Mouse (Mus musculus) spleen, embryonic (tissue): ENCODE measurements around the gene Slc5a5.

ENCODE experiments used
- CTCF ChIA-PET: fragments of 350-600 bp; sonication (Branson Sonifier 250); formaldehyde crosslinking; loops from one replicate; lab custom pipeline; 2022; lab: Charles Lee

Gene Slc5a5

DNA sequence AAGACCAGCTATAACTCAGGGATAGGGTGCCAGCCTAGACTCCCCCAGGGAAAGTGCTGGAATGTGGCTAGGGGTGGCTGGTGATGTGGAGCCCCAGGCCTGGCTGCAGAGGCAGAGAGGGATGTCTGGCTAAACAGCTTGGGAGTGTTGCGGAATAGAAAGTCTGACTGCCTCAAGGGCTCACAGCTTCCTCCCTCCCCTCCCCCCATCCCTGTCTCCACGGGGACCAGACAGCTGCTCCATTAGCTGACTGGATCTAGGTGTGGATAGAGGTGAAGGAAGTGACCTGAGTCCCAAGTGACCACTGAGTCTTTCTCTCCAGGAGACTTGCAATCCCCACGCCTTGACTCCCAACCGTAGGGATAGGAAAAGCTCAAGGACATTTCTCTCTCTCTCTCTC lies 10.6 kb upstream of the Slc5a5 start:
- CTCF ChIA-PET: no interaction called here

DNA sequence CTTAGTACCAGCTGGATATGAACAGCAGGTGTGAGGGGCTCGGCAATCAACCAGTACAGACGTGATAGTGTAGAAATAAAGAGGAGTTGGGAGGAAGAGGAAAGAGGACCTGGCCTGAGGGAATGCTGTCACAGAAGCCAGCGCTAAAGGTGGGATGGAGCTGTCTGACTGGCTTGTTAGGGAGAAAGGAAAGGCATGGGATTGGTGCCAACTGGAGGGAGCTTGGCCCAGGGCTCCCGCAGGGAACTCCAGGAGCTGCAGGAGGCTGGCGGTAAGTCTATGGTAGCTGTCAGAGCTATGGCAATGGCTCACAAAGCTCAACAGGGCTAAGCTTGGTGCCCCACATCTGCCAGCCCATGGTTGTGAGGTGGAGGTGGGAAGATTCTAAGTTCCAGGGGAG lies 9.7 kb upstream of the Slc5a5 start:
- CTCF ChIA-PET: interaction anchor here (1.0 kb wide), 1 partner anchor 693 kb away, joined by 4 read pairs; no protein-coding TSS in a partner anchor

DNA sequence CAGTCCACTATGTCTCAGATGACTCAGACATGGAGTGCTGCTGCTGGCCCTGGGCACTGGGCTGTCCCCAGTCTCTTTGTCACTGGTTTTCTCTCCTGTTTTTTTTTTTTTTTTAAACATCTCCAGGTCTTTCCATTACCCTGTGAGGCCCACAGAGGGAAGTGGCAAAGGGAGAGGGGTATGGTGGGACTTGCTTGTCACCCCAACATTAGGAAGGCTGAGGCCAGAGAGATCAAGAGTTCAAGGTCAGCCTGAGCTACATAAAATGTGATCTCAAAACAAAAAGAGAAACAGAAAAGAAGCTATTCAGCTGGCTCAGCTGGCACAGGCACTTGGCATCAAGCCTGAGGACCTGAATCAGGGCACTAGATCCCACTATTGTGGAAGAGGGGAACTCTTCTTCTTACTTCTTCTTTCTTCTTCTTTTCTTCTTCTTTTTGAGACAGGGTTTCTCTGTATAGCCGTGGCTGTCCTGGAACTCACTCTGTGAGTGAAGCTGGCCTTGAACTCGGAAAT lies 8.4 kb upstream of the Slc5a5 start:
- CTCF ChIA-PET: no interaction called here

DNA sequence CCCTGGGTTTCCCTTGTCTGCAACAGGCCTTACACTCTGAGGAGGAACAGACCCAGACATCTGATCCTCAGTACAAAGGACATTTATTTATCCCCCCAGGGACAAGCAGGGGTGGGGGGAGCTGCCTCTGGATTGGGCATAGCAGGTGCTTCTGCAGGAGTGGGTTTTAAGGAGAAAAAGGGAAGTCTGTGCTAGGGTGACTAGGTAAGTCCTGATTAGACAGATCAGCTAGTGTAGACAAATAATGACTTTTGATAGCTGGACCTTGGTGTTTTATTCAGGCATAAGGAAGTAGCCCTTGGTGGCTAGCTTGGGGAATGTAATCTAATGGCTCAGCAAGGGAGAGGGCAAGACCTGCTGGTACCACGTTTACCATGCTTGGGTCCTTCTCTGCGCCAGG lies 6.7 kb upstream of the Slc5a5 start:
- CTCF ChIA-PET: no interaction called here

DNA sequence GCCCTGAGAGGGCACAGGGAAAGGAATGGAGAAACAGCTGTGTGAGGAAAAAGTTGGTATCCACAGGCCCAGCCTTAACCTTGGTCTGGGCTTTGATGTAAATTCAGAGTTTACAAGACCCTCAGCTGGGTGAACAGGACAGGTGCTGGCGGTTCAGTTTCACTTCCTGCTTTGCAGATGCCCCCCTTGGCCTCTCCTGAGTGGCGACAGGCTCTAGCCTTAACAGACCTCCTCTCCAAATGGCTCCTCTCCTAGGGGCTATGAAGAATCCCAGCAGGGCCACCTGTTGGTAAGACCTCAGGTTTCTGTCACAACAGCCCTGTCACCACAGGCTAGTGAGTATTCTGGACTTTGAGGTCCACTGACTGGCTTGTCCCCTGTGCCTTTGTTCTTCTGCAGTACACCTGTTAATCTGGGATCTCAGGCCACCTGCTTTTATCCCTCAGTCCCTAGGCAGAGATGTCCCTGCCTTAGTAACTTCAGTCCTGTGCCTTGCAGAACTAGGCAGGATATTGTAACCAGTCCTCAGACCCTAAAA lies 6.2 kb upstream of the Slc5a5 start:
- CTCF ChIA-PET: no interaction called here

DNA sequence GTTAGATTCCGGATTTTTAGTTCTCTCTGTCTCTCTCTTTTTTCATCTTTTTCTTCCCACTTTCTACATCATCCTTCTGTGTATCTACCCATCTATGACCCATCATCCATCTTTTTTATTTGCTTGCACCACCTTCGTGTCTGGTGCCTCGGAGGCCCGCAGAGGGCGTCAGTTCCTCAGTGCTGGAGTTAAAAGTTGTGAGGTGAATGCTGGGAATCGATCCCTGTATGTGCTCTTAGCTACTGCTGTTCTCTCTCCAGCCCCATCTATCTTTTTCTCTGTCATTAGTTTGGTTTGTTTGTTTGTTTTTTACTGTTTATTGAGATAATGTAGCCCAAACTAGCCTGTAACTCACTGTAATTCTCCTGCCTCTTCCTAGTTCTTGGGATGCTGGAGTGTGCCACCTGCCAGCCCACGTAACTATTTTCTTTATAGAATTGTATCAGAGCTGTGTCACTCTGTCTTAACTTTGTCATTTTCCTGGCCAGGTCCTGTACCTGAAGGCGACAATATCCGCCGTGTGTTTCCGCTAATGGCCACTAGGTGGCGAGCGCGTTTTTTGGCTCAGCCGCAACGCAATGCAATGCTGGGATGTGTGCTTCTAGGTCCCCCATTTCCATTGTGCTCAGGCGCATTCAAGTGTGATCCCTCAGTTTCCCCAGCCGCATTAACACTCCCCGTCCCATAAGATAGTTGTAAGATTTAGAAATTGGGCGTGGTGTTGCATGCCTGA lies 5.3 kb upstream of the Slc5a5 start:
- CTCF ChIA-PET: no interaction called here

DNA sequence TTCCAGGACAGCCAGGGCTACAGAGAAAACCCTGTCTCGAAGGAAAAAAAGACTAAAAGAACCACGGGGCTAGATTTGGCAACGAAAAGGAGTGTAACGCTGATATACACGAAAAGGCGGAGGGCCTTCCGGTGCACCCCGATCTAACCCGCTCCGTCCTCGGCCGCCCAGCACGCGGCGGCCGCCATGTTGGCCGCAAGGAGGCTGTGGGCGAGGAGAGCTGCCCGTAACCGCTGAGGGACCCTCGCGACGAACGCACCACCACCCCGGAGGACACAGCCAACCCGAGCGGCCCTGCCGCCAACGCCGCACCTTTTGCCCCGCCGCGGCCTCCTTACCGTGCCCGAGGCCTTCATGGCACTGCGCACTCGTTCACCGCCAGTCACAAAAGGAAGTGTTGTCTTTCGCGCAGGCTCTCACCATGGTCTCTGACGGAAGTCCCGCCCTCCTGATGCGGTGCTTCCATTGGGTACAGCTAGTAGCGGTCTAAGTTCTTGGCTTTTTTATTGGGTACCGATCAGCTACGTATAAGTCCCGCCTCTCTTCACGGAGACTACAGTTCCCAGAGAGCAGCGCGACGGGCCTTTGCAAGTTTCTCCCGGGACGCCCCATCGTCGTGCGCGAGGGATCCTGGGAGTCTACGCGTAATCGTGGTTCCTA lies 4.6 kb upstream of the Slc5a5 start, which contains the start of gene Rpl18a:
Rpl18a (minus strand) TSS at position 392 of the 660 bp plus-strand sequence.
- CTCF ChIA-PET: interaction anchor here (1.0 kb wide), 1 partner anchor 21 kb away, joined by 3 read pairs; no protein-coding TSS in a partner anchor

DNA sequence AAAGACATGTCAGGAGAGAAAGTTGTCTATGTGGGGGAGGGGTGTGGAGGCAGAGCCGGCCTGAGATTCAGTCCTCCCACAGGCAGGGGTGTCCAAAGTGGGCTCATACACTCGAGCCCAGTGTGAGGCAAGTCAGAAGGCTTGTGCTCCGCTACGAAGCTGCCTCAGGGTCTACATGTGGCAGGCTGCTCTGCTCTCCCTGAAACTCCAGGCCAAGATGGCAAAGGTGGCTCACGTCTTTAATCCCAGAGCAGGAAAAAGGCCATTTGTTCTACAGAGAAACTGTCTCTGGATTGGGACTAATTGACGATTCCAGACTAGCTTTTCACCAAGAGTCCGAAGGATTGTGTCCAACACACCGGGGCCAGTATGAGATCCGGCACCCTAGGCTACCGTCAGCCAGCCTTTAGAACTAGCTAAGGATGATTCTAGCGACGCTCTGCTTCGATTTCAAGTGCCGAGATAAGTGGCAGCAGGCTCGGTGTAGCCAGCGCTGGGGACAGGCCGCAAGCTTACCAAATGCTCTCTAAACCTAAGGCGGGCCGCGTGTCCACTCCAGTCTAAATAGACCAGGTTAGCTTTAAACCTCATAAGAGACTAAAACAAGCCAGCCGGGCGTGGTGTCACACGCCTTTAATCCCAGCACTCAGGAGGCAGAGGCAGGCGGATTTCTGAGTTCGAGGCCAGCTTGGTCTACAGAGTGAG lies 3.9 kb upstream of the Slc5a5 start:
- CTCF ChIA-PET: interaction anchor here (1.0 kb wide), 1 partner anchor 20 kb away, joined by 3 read pairs; no protein-coding TSS in a partner anchor

DNA sequence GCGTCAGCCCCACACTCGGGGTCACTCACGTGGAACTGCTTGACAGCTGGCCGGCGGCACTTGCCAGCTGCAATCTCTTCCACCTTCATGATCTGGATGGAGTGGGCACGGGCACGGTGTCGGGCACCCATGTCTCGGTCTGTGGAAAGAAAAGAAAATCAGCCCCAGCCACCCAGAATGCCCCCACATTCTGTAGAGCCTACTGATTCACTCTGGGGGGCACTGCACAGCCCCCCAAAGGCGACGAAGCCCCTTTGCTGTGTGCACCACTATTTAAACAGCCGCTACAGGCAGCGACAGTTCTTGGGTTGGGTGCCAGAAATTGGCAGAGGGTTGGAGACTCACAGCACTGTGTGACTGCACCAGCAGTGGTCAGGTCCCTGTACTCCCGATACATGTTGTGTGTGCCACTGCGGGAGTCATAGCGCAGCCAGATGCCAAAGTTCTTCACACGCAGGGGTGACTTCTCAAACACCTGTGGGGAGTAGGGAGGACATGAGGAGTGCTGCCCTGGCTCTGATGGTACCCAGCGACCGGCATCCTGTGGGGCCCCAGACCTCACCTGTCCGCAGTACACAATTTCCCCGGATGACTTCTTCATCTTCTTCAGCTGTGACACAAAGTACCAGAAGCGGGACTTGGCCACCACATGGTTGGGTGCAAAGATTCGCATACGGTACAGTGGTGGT lies 3.2 kb upstream of the Slc5a5 start:
- CTCF ChIA-PET: interaction anchor here (1.0 kb wide), 1 partner anchor 19 kb away, joined by 3 read pairs; no protein-coding TSS in a partner anchor

DNA sequence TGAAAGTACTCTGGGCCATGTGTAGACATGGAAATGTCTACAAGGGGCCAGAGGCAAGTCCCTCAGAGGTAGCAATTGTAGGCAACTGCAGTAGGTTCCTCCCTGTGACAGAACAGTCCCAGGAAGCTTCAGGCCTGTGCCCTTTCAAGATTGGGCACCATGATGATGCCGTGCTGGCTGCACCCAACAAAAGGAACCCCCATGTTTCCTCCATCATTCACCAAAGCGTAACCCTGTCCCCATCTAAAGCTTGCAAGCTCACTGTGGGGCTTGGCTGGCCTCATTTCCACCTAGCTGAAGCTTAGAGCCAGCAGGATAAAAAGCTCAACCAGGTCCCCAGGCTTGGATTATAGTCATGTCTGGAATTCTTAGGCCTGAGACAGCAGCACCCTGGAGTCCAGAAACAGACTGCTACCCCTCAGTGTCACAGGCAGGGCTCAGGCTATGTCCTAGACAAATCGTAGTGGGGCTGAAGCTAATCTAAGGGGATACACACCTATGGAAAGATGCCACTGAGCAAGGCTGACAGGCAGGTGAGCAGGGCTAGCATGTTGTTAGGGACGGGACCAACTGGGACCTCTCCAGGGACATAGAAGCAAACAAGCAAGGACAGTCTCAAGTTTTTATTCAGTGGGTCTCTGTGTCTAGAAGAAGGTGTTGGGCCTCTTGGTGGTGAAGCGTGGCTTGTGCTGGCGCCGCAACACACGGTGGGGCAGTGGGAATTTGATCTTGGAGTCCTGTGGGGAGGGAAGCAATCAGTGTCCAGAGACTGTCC lies 2.4 kb upstream of the Slc5a5 start:
- CTCF ChIA-PET: no interaction called here

DNA sequence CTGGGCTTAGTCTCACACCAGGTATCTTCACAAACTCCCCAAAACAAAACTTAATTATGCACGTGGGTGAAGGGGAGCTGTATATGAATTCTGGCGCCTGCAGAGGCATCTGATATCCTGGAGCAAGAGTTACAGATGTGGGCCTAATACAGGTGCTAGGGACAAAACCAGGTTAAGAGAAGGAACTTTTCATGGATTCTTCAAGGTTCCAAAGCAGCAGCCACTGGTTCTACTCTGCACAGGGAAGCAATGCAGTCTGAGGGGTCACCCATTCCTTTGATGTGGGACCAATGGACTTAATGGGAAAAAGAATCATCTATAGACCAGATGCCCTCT lies 1.8 kb upstream of the Slc5a5 start:
- CTCF ChIA-PET: no interaction called here

DNA sequence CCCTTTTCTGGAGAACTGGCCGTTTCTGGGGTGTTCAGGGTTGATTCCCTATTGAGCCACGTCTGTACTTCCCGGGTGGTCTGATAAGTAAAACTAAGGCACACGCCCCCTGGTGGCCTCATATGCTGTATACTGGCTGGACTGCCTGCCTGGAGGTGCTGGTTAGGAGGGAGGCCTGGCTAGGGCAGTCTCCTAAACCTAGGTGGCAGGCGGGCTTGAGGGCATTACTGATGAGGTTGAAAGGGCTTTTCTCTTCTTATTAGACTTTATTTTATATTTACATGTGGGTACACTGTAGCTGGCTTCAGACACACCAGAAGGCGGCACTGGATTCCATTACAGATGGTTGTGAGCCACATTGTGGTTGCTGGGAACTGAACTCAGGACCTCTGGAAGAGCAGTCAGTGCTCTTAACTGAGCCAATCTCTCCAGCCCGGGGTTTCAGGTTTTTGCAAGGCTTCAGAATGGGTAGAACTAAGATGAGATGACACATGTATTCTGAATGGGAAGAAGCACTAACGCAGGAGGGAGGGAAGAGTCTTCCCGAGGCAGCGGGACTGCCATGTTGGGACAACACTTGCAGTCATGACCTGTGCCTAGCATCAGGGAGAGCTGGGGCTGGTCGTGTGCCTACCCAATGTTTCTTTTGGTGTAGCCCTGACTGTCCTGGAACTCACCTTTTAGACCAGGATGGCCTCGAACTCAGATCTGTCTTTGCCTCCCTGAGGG lies 1.3 kb upstream of the Slc5a5 start:
- CTCF ChIA-PET: interaction anchor here (1.2 kb wide), 1 partner anchor 11 kb away, joined by 3 read pairs; no protein-coding TSS in a partner anchor

DNA sequence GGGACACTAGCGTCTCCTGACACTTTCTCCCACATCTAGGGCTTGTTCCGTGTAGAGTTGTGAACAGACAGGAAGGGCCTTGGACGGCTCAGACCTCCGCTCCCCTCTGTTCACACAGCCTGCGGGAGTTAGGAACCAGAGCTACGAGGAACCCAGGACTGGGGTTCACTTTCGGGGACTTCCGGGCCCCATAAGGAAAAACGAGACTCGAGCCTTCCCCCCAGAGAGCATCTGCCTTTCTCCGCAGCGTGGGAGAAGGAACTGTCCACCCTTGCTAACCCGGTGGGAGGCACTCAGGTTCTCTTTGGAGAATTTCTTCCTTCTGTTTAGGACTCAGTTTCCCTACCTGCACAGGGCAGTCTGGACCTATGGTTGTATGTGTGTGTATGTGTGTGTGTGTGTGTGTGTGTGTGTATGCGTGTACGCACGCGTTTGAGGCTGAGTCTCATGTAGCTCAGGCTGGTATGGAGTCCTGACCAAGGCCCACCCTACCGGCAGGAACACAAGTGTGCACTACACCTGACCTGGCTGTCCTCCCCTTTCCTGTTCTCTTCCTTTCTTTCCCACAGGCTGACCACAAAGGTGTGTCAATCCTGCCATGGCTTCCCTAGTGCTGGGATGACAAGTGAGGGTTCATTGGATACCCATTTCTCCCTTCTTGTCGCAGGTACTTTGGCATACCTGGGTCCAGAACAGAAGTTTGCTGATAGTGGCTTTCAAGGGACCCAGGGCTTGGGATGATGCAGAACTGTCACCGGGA lies 519 bp upstream of the Slc5a5 start:
- CTCF ChIA-PET: interaction anchor here (1.2 kb wide), 1 partner anchor 10 kb away, joined by 3 read pairs; no protein-coding TSS in a partner anchor

DNA sequence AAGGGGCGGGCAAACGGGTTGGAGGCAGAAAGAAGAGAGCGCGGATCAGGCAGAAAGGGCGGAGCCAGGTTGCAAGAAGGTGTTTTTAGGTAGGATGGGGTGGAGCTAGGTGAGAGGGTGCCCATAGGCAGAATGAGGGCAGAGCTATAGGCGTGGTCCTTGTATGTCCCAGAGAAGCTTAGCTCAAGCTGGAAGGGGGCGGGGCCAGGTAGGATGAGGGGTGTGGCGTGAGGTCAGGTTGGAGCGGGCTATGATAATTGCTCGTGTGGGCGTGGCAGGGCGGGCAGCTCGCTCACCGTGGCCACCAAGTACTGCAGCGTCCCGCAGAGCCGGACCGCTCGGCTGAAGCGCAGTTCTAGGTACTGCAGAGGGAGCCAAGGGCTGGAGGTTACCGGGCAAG lies 1.2 kb downstream of the Slc5a5 start:
- CTCF ChIA-PET: no interaction called here

DNA sequence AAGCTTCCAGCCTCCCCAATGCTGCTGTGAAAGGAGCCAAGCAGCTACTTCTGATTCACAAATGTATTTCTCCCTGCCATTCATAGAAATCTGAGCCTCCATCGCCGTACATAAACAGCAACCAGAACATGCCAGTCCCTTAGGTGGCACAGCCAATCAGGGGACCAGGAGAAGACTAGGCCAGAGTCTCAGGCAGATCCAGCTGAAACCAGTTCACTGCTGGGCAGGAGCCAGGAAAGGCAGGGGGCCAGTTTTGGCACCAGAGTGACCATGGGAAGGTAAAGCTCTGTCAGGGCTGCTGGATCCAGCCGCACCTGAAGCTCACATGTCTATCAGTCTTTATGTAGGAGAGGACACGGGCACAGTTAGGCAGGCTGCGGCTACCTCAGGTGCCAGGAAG lies 1.9 kb downstream of the Slc5a5 start:
- CTCF ChIA-PET: no interaction called here

DNA sequence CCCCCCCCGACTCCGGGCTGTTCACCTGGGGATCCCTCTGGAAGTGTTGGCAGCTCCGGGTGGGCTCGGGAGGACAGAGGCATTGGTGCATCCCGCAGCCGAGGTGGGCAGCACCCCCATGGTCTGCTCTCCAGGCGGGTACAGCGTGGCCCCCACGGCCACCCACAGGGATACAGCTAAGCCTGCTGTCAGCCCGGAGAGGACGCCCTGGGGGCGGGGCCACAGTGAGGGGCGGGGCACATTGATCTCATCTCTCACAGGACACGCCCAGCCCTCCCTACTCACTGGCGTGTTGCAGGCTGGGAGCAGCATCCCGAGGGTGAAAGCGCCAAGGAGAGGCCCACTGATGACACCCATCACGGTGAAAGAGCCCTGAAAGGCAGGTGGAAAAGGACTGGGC lies 4.9 kb downstream of the Slc5a5 start:
- CTCF ChIA-PET: no interaction called here

DNA sequence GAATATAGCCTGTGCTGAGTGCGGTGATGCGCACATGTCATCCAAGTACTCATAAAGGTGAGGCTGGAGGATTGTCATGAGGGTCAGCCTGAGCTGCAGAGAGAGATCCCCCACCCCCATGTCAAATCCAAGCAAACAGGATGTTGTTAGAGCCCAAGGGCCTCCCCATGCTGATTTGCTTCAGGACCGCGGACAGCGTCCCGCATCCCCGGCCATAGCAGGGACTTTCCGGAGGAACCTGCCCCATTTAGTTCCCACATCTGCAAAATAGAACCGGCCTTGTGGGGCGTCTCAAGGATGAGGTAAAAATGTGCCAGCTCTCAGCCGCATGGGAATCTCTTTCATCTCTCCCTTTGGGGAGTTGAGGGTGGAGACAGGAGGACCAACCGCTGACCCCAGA lies 6.9 kb downstream of the Slc5a5 start:
- CTCF ChIA-PET: interaction anchor here (1.3 kb wide), 1 partner anchor 16 kb away, joined by 3 read pairs; no protein-coding TSS in a partner anchor

DNA sequence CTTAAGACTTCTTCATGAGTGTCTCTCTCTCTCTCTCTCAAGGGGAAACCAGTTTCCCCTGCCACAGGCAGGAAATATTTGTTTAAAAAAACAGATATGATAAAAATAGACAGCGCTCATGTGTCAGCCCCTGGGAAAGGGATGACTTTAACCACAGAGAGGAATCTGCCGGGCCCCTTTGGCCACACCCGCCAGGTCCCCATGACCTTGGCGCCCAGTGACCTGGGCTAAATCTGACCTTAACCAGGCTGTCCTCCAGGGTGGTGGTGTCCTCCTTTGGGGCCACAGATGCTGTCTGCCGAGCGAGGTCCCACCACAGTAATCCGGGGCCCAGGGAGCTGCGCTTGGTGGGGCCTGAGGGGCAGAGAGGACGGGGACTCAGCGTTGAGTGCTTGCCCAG lies 7.9 kb downstream of the Slc5a5 start:
- CTCF ChIA-PET: interaction anchor here (0.6 kb wide), 1 partner anchor 156 kb away, joined by 3 read pairs; no protein-coding TSS in a partner anchor

DNA sequence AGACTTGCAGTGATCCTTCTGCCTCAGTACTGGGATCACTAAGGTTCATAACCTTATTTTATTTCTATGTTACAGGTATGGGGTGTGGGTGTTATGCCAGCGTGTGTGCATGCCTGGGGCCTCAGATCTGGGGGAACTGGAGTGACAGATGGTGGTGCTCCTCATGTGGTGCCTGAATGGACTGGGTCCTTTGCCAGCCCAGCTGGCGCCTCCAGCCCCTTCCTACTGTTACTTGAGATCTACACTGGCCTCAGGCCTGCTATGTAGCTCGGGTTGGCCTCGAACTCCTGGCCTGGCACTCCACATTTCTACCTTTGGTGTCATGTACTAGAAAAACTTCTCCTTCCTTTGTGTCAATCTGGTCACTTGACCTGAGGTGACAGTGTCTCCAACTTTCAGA lies 8.4 kb downstream of the Slc5a5 start:
- CTCF ChIA-PET: interaction anchor here (0.6 kb wide), 1 partner anchor 156 kb away, joined by 3 read pairs; no protein-coding TSS in a partner anchor
